Mouse (Mus musculus): ENCODE results near the gene Fgf4.
A peak's percentile ranks its signal among the peaks of the same experiment; 100 is the strongest.

Fgf4 gene

GRCm38 (mm10) chr7:144914296-144914947, 67.3 kb downstream of the Fgf4 start:
- DNase-seq = peak; percentile 32
